Mouse (Mus musculus) lung, embryonic 15.5 days (tissue): Measurements from ENCODE around the gene Ano1. TPM values are rescaled to one million over a fixed set of nuclear protein-coding genes. Genes with fewer than 3 reads are reported as not detected.

Source experiments
- ATAC-seq: fragments of 200-750 bp; cut with Nextera tagmentation; 2 replicates; pipeline ENCODE4 v1.8.0; 2017; ENCODE audit warnings: moderate number of reproducible peaks, borderline replicate concordance; ENCODE audit not compliant: low FRiP score, low TSS enrichment; ENCODE audit errors: extremely low read depth
- H3K27ac ChIP-seq: fragments of 300-500 bp; sonication (generic); 2 replicates; pipeline ENCODE4 v1.5.1; 2015; ENCODE audit warnings: moderate library complexity, mild to moderate bottlenecking, inconsistent platforms
- H3K27me3 ChIP-seq: fragments of 300-500 bp; sonication (generic); 2 replicates; pipeline ENCODE4 v1.6.1; 2015; ENCODE audit warnings: inconsistent platforms
- H3K36me3 ChIP-seq: fragments of 300-500 bp; sonication (generic); 2 replicates; pipeline ENCODE4 v1.6.1; 2015; ENCODE audit warnings: inconsistent platforms
- H3K4me1 ChIP-seq: fragments of 300-500 bp; sonication (generic); 2 replicates; pipeline ENCODE4 v1.6.1; 2015; ENCODE audit warnings: inconsistent platforms
- H3K4me2 ChIP-seq: fragments of 300-500 bp; sonication (generic); 2 replicates; pipeline ENCODE4 v1.6.1; 2015; ENCODE audit warnings: inconsistent platforms, mild to moderate bottlenecking, moderate library complexity
- H3K4me3 ChIP-seq: fragments of 300-500 bp; sonication (generic); 2 replicates; pipeline ENCODE4 v1.5.1; 2015; ENCODE audit warnings: mild to moderate bottlenecking, inconsistent platforms
- H3K9ac ChIP-seq: fragments of 300-500 bp; sonication (generic); 2 replicates; pipeline ENCODE4 v1.6.1; 2015; ENCODE audit warnings: inconsistent platforms
- H3K9me3 ChIP-seq: fragments of 300-500 bp; sonication (generic); 2 replicates; pipeline ENCODE4 v1.6.1; 2016; ENCODE audit warnings: inconsistent platforms
- WGBS: fragments of 180-500 bp; shearing (Covaris S2); methylation state at CpG from one replicate; pipeline ENCODE4 v1.1.7; 2015; 5-methylcytosine and 5-hydroxymethylcytosine counted together
- polyA plus RNA-seq: library from polyadenylated mRNA; unstranded; fragments of >200 nt; fragmentation: Nextera tagmentation; extraction: Ambion mirVana; gene quantifications from 2 replicates; pipeline ENCODE4 v1.2.1, GENCODE M21; 2015

Gene Ano1
- 76.2 and 90.2 TPM in 2 replicates for polyA plus RNA-seq

GRCm38 (mm10) chr7:144751833-144752232 is at the start of gene Ano1:
Gene Ano1 (minus strand): TSS chr7:144751974.
- peak within 1 kb of the TSS; percentile 12; the same call in 1 of the 2 replicates for H3K4me2 ChIP-seq

GRCm38 (mm10) chr7:144798471-144798870 is 46.7 kb upstream of the Ano1 start:
- no peak overlapping the region for H3K4me3 ChIP-seq
- H3K36me3 ChIP-seq: no peaks in the 10 kb centered on the region
- H3K4me1 ChIP-seq: no peaks in the 10 kb centered on the region
- no peaks in the 10 kb centered on the region; the same call in 1 of the 2 replicates for H3K27me3 ChIP-seq
- H3K4me2 ChIP-seq: no peak overlapping the region
- H3K27ac ChIP-seq: no peak overlapping the region
- ATAC-seq: no peak
- WGBS: 26% methylated on average over 1 of the region's 1 CpGs
- no peaks in the 10 kb centered on the region for H3K9me3 ChIP-seq
- H3K9ac ChIP-seq: no peak overlapping the region

More at GRCm38 (mm10) chr7:144751833-144752232, at the start of gene Ano1:
- Histone ChIP-seq H3K27ac (peak within 1 kb of the TSS; percentile 59), H3K9ac (no peak within 1 kb of the TSS), H3K27me3 (no peaks in the 10 kb centered on the region), H3K9me3 (no peaks in the 10 kb centered on the region), H3K4me1 (peaks cover 58% of the 10 kb centered on the region), H3K4me3 (no peak within 1 kb of the TSS), H3K36me3 (no peaks in the 10 kb centered on the region)
- ATAC-seq: peak; percentile 5; the same call in 1 of the 2 replicates
- 41% methylated on average over 9 of the region's 9 CpGs for WGBS

- Histone ChIP-seq H3K27ac (no peak overlapping the region), H3K36me3 (no peaks in the 10 kb centered on the region), H3K4me1 (no peaks in the 10 kb centered on the region), H3K9ac (no peak overlapping the region), H3K27me3 (no peaks in the 10 kb centered on the region), H3K9me3 (no peaks in the 10 kb centered on the region), H3K4me3 (no peak overlapping the region), H3K4me2 (no peak overlapping the region)
- WGBS: 66% methylated on average over 17 of the region's 17 CpGs
- ATAC-seq: no peak
Observed at GRCm38 (mm10) chr7:144796986-144797735, 45.4 kb upstream of the Ano1 start.

- Histone ChIP-seq H3K27me3 (no peaks in the 10 kb centered on the region), H3K4me2 (no peak overlapping the region), H3K36me3 (no peaks in the 10 kb centered on the region), H3K9ac (no peak overlapping the region), H3K9me3 (no peaks in the 10 kb centered on the region), H3K4me3 (no peak overlapping the region), H3K27ac (no peak overlapping the region), H3K4me1 (no peaks in the 10 kb centered on the region)
- no peak for ATAC-seq
- WGBS: 44% methylated on average over 9 of the region's 9 CpGs
Observed at GRCm38 (mm10) chr7:144795976-144796474, 44.3 kb upstream of the Ano1 start.

GRCm38 (mm10) chr7:144793296-144793695 is 41.5 kb upstream of the Ano1 start:
- Histone ChIP-seq H3K9me3 (no peaks in the 10 kb centered on the region), H3K4me1 (peaks cover 2% of the 10 kb centered on the region; the same call in 1 of the 2 replicates), H3K36me3 (no peaks in the 10 kb centered on the region), H3K27ac (no peak overlapping the region), H3K27me3 (no peaks in the 10 kb centered on the region; the same call in 1 of the 2 replicates), H3K4me3 (no peak overlapping the region), H3K9ac (no peak overlapping the region), H3K4me2 (no peak overlapping the region)
- WGBS: 60% methylated on average over 10 of the region's 10 CpGs
- no peak for ATAC-seq

- no peaks in the 10 kb centered on the region for H3K36me3 ChIP-seq
- no peak overlapping the region for H3K4me2 ChIP-seq
- H3K27ac ChIP-seq: no peak overlapping the region
- no peaks in the 10 kb centered on the region for H3K9me3 ChIP-seq
- 88% methylated on average over 7 of the region's 7 CpGs for whole genome bisulfite sequencing
- H3K9ac ChIP-seq: no peak overlapping the region
- H3K4me1 ChIP-seq: peaks cover 5% of the 10 kb centered on the region; the same call in 1 of the 2 replicates
- ATAC-seq: no peak
- no peaks in the 10 kb centered on the region; the same call in 1 of the 2 replicates for H3K27me3 ChIP-seq
- H3K4me3 ChIP-seq: no peak overlapping the region
Observed at GRCm38 (mm10) chr7:144791426-144791825, 39.7 kb upstream of the Ano1 start.

GRCm38 (mm10) chr7:144789601-144790556 is 38.1 kb upstream of the Ano1 start:
- Histone ChIP-seq H3K9me3 (no peaks in the 10 kb centered on the region), H3K27ac (no peak overlapping the region), H3K36me3 (no peaks in the 10 kb centered on the region), H3K4me3 (peak overlapping the region; percentile 12), H3K9ac (no peak overlapping the region), H3K4me2 (peak overlapping the region; percentile 37), H3K27me3 (no peaks in the 10 kb centered on the region; the same call in 1 of the 2 replicates), H3K4me1 (peaks cover 5% of the 10 kb centered on the region; the same call in 1 of the 2 replicates)
- ATAC-seq: 0 out of 2 replicates have a peak, but pooled peaks have one; percentile 10
- 52% methylated on average over 36 of the region's 36 CpGs for WGBS

GRCm38 (mm10) chr7:144788631-144789030 is 36.9 kb upstream of the Ano1 start:
- H3K4me1 ChIP-seq: peaks cover 5% of the 10 kb centered on the region; the same call in 1 of the 2 replicates
- no peak overlapping the region for H3K4me2 ChIP-seq
- H3K9me3 ChIP-seq: no peaks in the 10 kb centered on the region
- WGBS: 26% methylated on average over 4 of the region's 4 CpGs
- no peak overlapping the region for H3K27ac ChIP-seq
- no peaks in the 10 kb centered on the region for H3K36me3 ChIP-seq
- H3K9ac ChIP-seq: no peak overlapping the region
- ATAC-seq: no peak; the same call in 1 of the 2 replicates
- H3K27me3 ChIP-seq: no peaks in the 10 kb centered on the region; the same call in 1 of the 2 replicates
- no peak overlapping the region for H3K4me3 ChIP-seq

GRCm38 (mm10) chr7:144787501-144787900 is 35.7 kb upstream of the Ano1 start:
- peaks cover 3% of the 10 kb centered on the region; the same call in 1 of the 2 replicates for H3K27me3 ChIP-seq
- H3K27ac ChIP-seq: no peak overlapping the region
- H3K36me3 ChIP-seq: no peaks in the 10 kb centered on the region
- H3K9me3 ChIP-seq: no peaks in the 10 kb centered on the region
- H3K4me2 ChIP-seq: no peak overlapping the region
- 67% methylated on average over 5 of the region's 5 CpGs for WGBS
- ATAC-seq: no peak
- no peak overlapping the region for H3K4me3 ChIP-seq
- no peak overlapping the region for H3K9ac ChIP-seq
- H3K4me1 ChIP-seq: peaks cover 5% of the 10 kb centered on the region; the same call in 1 of the 2 replicates

- peaks cover 3% of the 10 kb centered on the region; the same call in 1 of the 2 replicates for H3K27me3 ChIP-seq
- H3K4me1 ChIP-seq: peaks cover 5% of the 10 kb centered on the region; the same call in 1 of the 2 replicates
- no peak overlapping the region for H3K4me3 ChIP-seq
- 34% methylated on average over 3 of the region's 3 CpGs for WGBS
- ATAC-seq: no peak
- H3K27ac ChIP-seq: no peak overlapping the region
- no peaks in the 10 kb centered on the region for H3K36me3 ChIP-seq
- H3K4me2 ChIP-seq: no peak overlapping the region
- H3K9ac ChIP-seq: no peak overlapping the region
- H3K9me3 ChIP-seq: no peaks in the 10 kb centered on the region
Observed at GRCm38 (mm10) chr7:144786571-144786970, 34.8 kb upstream of the Ano1 start.

GRCm38 (mm10) chr7:144784176-144784575 is 32.4 kb upstream of the Ano1 start:
- ATAC-seq: no peak
- peaks cover 3% of the 10 kb centered on the region; the same call in 1 of the 2 replicates for H3K27me3 ChIP-seq
- WGBS: 72% methylated on average over 4 of the region's 4 CpGs

More at GRCm38 (mm10) chr7:144784176-144784575, 32.4 kb upstream of the Ano1 start:
- no peak overlapping the region for H3K9ac ChIP-seq
- H3K36me3 ChIP-seq: no peaks in the 10 kb centered on the region
- no peak overlapping the region for H3K4me2 ChIP-seq
- no peak overlapping the region for H3K4me3 ChIP-seq
- peaks cover 5% of the 10 kb centered on the region; the same call in 1 of the 2 replicates for H3K4me1 ChIP-seq
- H3K9me3 ChIP-seq: no peaks in the 10 kb centered on the region
- no peak overlapping the region for H3K27ac ChIP-seq
